In genomic region chr3:90749658-90750057, GRCm38 (mm10) we compare ENCODE assay signal across 22 mouse cellular contexts. TPM values are rescaled to one million over a fixed set of nuclear protein-coding genes. Genes with fewer than 3 reads are reported as not detected.
A peak's percentile ranks its signal among the peaks of the same experiment; 100 is the strongest.
DNase-seq lines count a peak whose midpoint lies in the region.
"Had no signal": no experiment of that assay in that cellular context is flagged by ENCODE, and none has a peak within 500 bp of the region (broad histone marks: within the 10 kb centered on the region; RNA-seq: fewer than 3 reads in every experiment).

No protein-coding gene starts in this region.

- DNase-seq in layer of hippocampus, adult 11-12 months (ENCODE audit: low spot score) = peak; percentile 15
- DNase-seq in layer of hippocampus, postnatal 25 days (ENCODE audit: extremely low spot score in 1 of 2, low spot score in 1 of 2) = no peak
- DNase-seq in layer of hippocampus, adult 9-11 months = peak; percentile 6
- DNase-seq in layer of hippocampus, postnatal 10 days (ENCODE audit: low spot score in 2 of 2) = no peak
- peak; percentile 49 for DNase-seq in brain, adult 2 months (ENCODE audit: low read depth, low spot score)
- DNase-seq in gastrocnemius, postnatal 36 days = no peak
- DNase-seq: adrenal gland, adult 2 months; adrenal gland, postnatal 14 days; B cell, adult 2 months; cerebellum, adult 11-12 months; cerebellum, adult 8-10 months; cerebellum, postnatal 10 days; cerebellum, postnatal 36 days; embryo, embryonic 11 days; gastrocnemius, adult 2 months; gastrocnemius, postnatal 14 days; heart, adult 18-20 months; heart, postnatal 10 days; heart, postnatal 36 days had no signal

- intact Hi-C loops in gastrocnemius, postnatal 36 days (cut with DNase I) = no loop called here

RNA-seq across cellular contexts. Expression of gene Pglyrp4, which starts 23.0 kb away (rescaled TPM):
- not detected for total RNA-seq in layer of hippocampus, postnatal 25 days (2021)
- not detected for total RNA-seq in layer of hippocampus, postnatal 10 days (2021)
- total RNA-seq in gastrocnemius, postnatal 36 days (2021) = not detected
- total RNA-seq: adrenal gland, adult 2 months; adrenal gland, postnatal 14 days; adrenal gland, postnatal 4 days; CH12.LX; G1E; gastrocnemius, adult 2 months; gastrocnemius, postnatal 14 days; heart, adult 18-20 months; heart, postnatal 10 days; heart, postnatal 36 days had no signal

RNA-seq across cellular contexts. Expression of gene Gm5849, which starts 28.0 kb away (rescaled TPM):
- total RNA-seq in layer of hippocampus, postnatal 25 days (2021) = not detected
- not detected for total RNA-seq in layer of hippocampus, postnatal 10 days (2021)
- total RNA-seq in gastrocnemius, postnatal 36 days (2021) = not detected
- total RNA-seq: adrenal gland, adult 2 months; adrenal gland, postnatal 14 days; adrenal gland, postnatal 4 days; CH12.LX; G1E; gastrocnemius, adult 2 months; gastrocnemius, postnatal 14 days; heart, adult 18-20 months; heart, postnatal 10 days; heart, postnatal 36 days had no signal

RNA-seq across cellular contexts. Expression of gene S100a9, which starts 54.1 kb away (rescaled TPM):
- not detected for total RNA-seq in layer of hippocampus, postnatal 25 days (2021)
- 10 to 100 TPM in 1 of 2 experiments, not detected in 1; 15.3 TPM for total RNA-seq in layer of hippocampus, postnatal 10 days (2021)
- not detected for total RNA-seq in gastrocnemius, postnatal 36 days (2021)
- total RNA-seq: CH12.LX, G1E had no signal

Comparison
In these comparisons a context has a peak if more than half of its experiments do, and no peak if none do; other contexts are left out.
1. DNase-seq: peak in layer of hippocampus, adult 11-12 months (single experiment), layer of hippocampus, adult 9-11 months (single experiment) and brain, adult 2 months (single experiment); none in layer of hippocampus, postnatal 25 days (0 of 2), layer of hippocampus, postnatal 10 days (0 of 2) and gastrocnemius, postnatal 36 days (0 of 2).